Mouse (Mus musculus) neural tube, embryonic 12.5 days (tissue): ENCODE measurements around the gene 4930503B20Rik. TPM values are rescaled to one million over a fixed set of nuclear protein-coding genes. Genes with fewer than 3 reads are reported as not detected.

ENCODE experiments used
- ATAC-seq: fragments of 200-750 bp; cut with Nextera tagmentation; 2 replicates; pipeline ENCODE4 v1.8.0; 2017; ENCODE audit warnings: low read depth, mild to moderate bottlenecking, moderate TSS enrichment, moderate library complexity; ENCODE audit not compliant: low FRiP score
- H3K27ac ChIP-seq: fragments of 300-500 bp; sonication (generic); 2 replicates; pipeline ENCODE4 v1.5.1; 2016
- H3K27me3 ChIP-seq: fragments of 300-500 bp; sonication (generic); replicated peaks from 2 replicates; pipeline ENCODE4 v1.6.1; 2016; ENCODE audit warnings: mild to moderate bottlenecking
- H3K36me3 ChIP-seq: fragments of 300-500 bp; sonication (generic); 2 replicates; pipeline ENCODE4 v1.6.1; 2016; ENCODE audit warnings: mild to moderate bottlenecking
- H3K4me1 ChIP-seq: fragments of 300-500 bp; sonication (generic); 2 replicates; pipeline ENCODE4 v1.6.1; 2016
- H3K4me2 ChIP-seq: fragments of 300-500 bp; sonication (generic); replicated peaks from 2 replicates; pipeline ENCODE4 v1.6.1; 2016; ENCODE audit warnings: mild to moderate bottlenecking
- H3K4me3 ChIP-seq: fragments of 300-500 bp; sonication (generic); 2 replicates; pipeline ENCODE4 v1.5.1; 2016
- H3K9ac ChIP-seq: fragments of 300-500 bp; sonication (generic); 2 replicates; pipeline ENCODE4 v1.6.1; 2016; ENCODE audit warnings: mild to moderate bottlenecking
- H3K9me3 ChIP-seq: fragments of 300-500 bp; sonication (generic); 2 replicates; pipeline ENCODE4 v1.6.1; 2016; ENCODE audit warnings: mild to moderate bottlenecking
- WGBS: fragments of 180-500 bp; shearing (Covaris S2); methylation state at CpG from one replicate; pipeline ENCODE4 v1.1.7; 2016; 5-methylcytosine and 5-hydroxymethylcytosine counted together
- polyA plus RNA-seq: library from polyadenylated mRNA; unstranded; fragments of >200 nt; fragmentation: Nextera tagmentation; extraction: Ambion mirVana; gene quantifications from 2 replicates; pipeline ENCODE4 v1.2.1, GENCODE M21; 2016

The 4930503B20Rik gene
- polyA plus RNA-seq, 1 experiment from 2014 or later: not detected

GRCm38 (mm10) chr3:146676193-146676592 lies 25.1 kb upstream of the 4930503B20Rik start:
- H3K27ac ChIP-seq: no peak overlapping the region
- H3K27me3 ChIP-seq: no peaks in the 10 kb centered on the region
- no peak overlapping the region for H3K4me3 ChIP-seq
- no peaks in the 10 kb centered on the region for H3K9me3 ChIP-seq
- H3K4me2 ChIP-seq: no peak overlapping the region
- H3K36me3 ChIP-seq: no peaks in the 10 kb centered on the region
- H3K9ac ChIP-seq: no peak overlapping the region
- ATAC-seq: no peak
- 87% methylated on average over 4 of the region's 4 CpGs for WGBS
- no peaks in the 10 kb centered on the region for H3K4me1 ChIP-seq

GRCm38 (mm10) chr3:146675101-146675500 lies 24.0 kb upstream of the 4930503B20Rik start:
- H3K4me2 ChIP-seq: no peak overlapping the region
- H3K9me3 ChIP-seq: no peaks in the 10 kb centered on the region
- H3K27ac ChIP-seq: no peak overlapping the region
- no peak overlapping the region for H3K9ac ChIP-seq
- no peaks in the 10 kb centered on the region for H3K36me3 ChIP-seq
- H3K4me1 ChIP-seq: no peaks in the 10 kb centered on the region
- H3K4me3 ChIP-seq: no peak overlapping the region
- 92% methylated on average over 1 of the region's 1 CpGs for WGBS
- H3K27me3 ChIP-seq: no peaks in the 10 kb centered on the region
- no peak for ATAC-seq

- Histone ChIP-seq H3K27me3 (no peaks in the 10 kb centered on the region), H3K36me3 (no peaks in the 10 kb centered on the region), H3K9me3 (no peaks in the 10 kb centered on the region), H3K4me1 (no peaks in the 10 kb centered on the region), H3K27ac (no peak overlapping the region), H3K4me3 (no peak overlapping the region), H3K4me2 (no peak overlapping the region), H3K9ac (no peak overlapping the region)
- ATAC-seq: no peak
- WGBS: 81% methylated on average over 2 of the region's 2 CpGs
Observed at GRCm38 (mm10) chr3:146671121-146671520, 20.0 kb upstream of the 4930503B20Rik start.

GRCm38 (mm10) chr3:146661907-146662306 lies 10.8 kb upstream of the 4930503B20Rik start:
- no peak overlapping the region for H3K4me2 ChIP-seq
- H3K27ac ChIP-seq: no peak overlapping the region
- 85% methylated on average over 7 of the region's 7 CpGs for WGBS
- H3K36me3 ChIP-seq: no peaks in the 10 kb centered on the region
- H3K27me3 ChIP-seq: no peaks in the 10 kb centered on the region
- H3K4me3 ChIP-seq: no peak overlapping the region
- no peaks in the 10 kb centered on the region for H3K4me1 ChIP-seq
- no peak for ATAC-seq
- no peak overlapping the region for H3K9ac ChIP-seq
- H3K9me3 ChIP-seq: no peaks in the 10 kb centered on the region

GRCm38 (mm10) chr3:146661001-146661400 lies 9.9 kb upstream of the 4930503B20Rik start:
- ATAC-seq: no peak
- Histone ChIP-seq H3K36me3 (no peaks in the 10 kb centered on the region), H3K27me3 (no peaks in the 10 kb centered on the region), H3K9ac (no peak overlapping the region), H3K4me3 (no peak overlapping the region), H3K4me1 (no peaks in the 10 kb centered on the region), H3K9me3 (no peaks in the 10 kb centered on the region), H3K27ac (no peak overlapping the region), H3K4me2 (no peak overlapping the region)
- 80% methylated on average over 6 of the region's 6 CpGs for whole genome bisulfite sequencing

- Histone ChIP-seq H3K4me1 (no peaks in the 10 kb centered on the region), H3K9ac (no peak overlapping the region), H3K9me3 (no peaks in the 10 kb centered on the region), H3K27ac (no peak overlapping the region), H3K27me3 (no peaks in the 10 kb centered on the region), H3K4me3 (no peak overlapping the region), H3K36me3 (no peaks in the 10 kb centered on the region), H3K4me2 (no peak overlapping the region)
- WGBS: 95% methylated on average over 5 of the region's 5 CpGs
- ATAC-seq: no peak
Observed at GRCm38 (mm10) chr3:146659321-146659720, 8.2 kb upstream of the 4930503B20Rik start.

- H3K4me2 ChIP-seq: no peak overlapping the region
- no peak overlapping the region for H3K9ac ChIP-seq
- 90% methylated on average over 1 of the region's 1 CpGs for WGBS
- no peaks in the 10 kb centered on the region for H3K4me1 ChIP-seq
- H3K27me3 ChIP-seq: no peaks in the 10 kb centered on the region
- no peaks in the 10 kb centered on the region for H3K9me3 ChIP-seq
- H3K27ac ChIP-seq: no peak overlapping the region
- H3K4me3 ChIP-seq: no peak overlapping the region
- H3K36me3 ChIP-seq: no peaks in the 10 kb centered on the region
- no peak for ATAC-seq
Observed at GRCm38 (mm10) chr3:146658061-146658639, 7.0 kb upstream of the 4930503B20Rik start.

- ATAC-seq: no peak
Observed at GRCm38 (mm10) chr3:146657433-146657832, 6.3 kb upstream of the 4930503B20Rik start.

GRCm38 (mm10) chr3:146655111-146655577 lies 4.0 kb upstream of the 4930503B20Rik start:
- no peak for ATAC-seq
- no peak overlapping the region for H3K9ac ChIP-seq
- no peaks in the 10 kb centered on the region for H3K36me3 ChIP-seq
- WGBS: 67% methylated on average over 2 of the region's 2 CpGs
- H3K27ac ChIP-seq: no peak overlapping the region
- H3K4me1 ChIP-seq: no peaks in the 10 kb centered on the region
- no peaks in the 10 kb centered on the region for H3K9me3 ChIP-seq
- no peak overlapping the region for H3K4me2 ChIP-seq
- no peaks in the 10 kb centered on the region for H3K27me3 ChIP-seq
- H3K4me3 ChIP-seq: no peak overlapping the region

More at GRCm38 (mm10) chr3:146657433-146657832, 6.3 kb upstream of the 4930503B20Rik start:
- no peak overlapping the region for H3K9ac ChIP-seq
- no peak overlapping the region for H3K4me3 ChIP-seq
- no peak overlapping the region for H3K4me2 ChIP-seq
- 93% methylated on average over 5 of the region's 5 CpGs for WGBS
- no peak overlapping the region for H3K27ac ChIP-seq
- H3K27me3 ChIP-seq: no peaks in the 10 kb centered on the region
- no peaks in the 10 kb centered on the region for H3K36me3 ChIP-seq
- H3K9me3 ChIP-seq: no peaks in the 10 kb centered on the region
- no peaks in the 10 kb centered on the region for H3K4me1 ChIP-seq

GRCm38 (mm10) chr3:146653692-146654091 lies 2.6 kb upstream of the 4930503B20Rik start:
- WGBS: 80% methylated on average over 6 of the region's 6 CpGs
- no peak overlapping the region for H3K4me2 ChIP-seq
- H3K27ac ChIP-seq: no peak overlapping the region

GRCm38 (mm10) chr3:146652431-146652830 lies 1.3 kb upstream of the 4930503B20Rik start:
- no peaks in the 10 kb centered on the region for H3K27me3 ChIP-seq
- WGBS: 91% methylated on average over 5 of the region's 5 CpGs
- no peak overlapping the region for H3K4me2 ChIP-seq
- H3K27ac ChIP-seq: no peak overlapping the region
- no peak overlapping the region for H3K4me3 ChIP-seq
- H3K9ac ChIP-seq: no peak overlapping the region
- H3K9me3 ChIP-seq: no peaks in the 10 kb centered on the region
- no peak for ATAC-seq
- H3K4me1 ChIP-seq: no peaks in the 10 kb centered on the region
- no peaks in the 10 kb centered on the region for H3K36me3 ChIP-seq

More at GRCm38 (mm10) chr3:146653692-146654091, 2.6 kb upstream of the 4930503B20Rik start:
- Histone ChIP-seq H3K9ac (no peak overlapping the region), H3K27me3 (no peaks in the 10 kb centered on the region), H3K4me1 (no peaks in the 10 kb centered on the region), H3K4me3 (no peak overlapping the region), H3K36me3 (no peaks in the 10 kb centered on the region), H3K9me3 (no peaks in the 10 kb centered on the region)
- ATAC-seq: no peak

GRCm38 (mm10) chr3:146650716-146651115 lies 401 bp downstream of the 4930503B20Rik start:
- H3K9me3 ChIP-seq: no peaks in the 10 kb centered on the region
- no peak for ATAC-seq
- no peaks in the 10 kb centered on the region for H3K27me3 ChIP-seq
- no peaks in the 10 kb centered on the region for H3K36me3 ChIP-seq
- H3K4me1 ChIP-seq: no peaks in the 10 kb centered on the region
- 94% methylated on average over 10 of the region's 10 CpGs for WGBS
- no peak overlapping the region for H3K9ac ChIP-seq
- H3K4me3 ChIP-seq: no peak overlapping the region
- no peak overlapping the region for H3K4me2 ChIP-seq
- no peak overlapping the region for H3K27ac ChIP-seq

GRCm38 (mm10) chr3:146649311-146649894 lies 1.7 kb downstream of the 4930503B20Rik start:
- H3K27ac ChIP-seq: no peak overlapping the region
- no peak overlapping the region for H3K9ac ChIP-seq
- H3K4me1 ChIP-seq: no peaks in the 10 kb centered on the region
- ATAC-seq: no peak
- no peaks in the 10 kb centered on the region for H3K27me3 ChIP-seq
- H3K36me3 ChIP-seq: no peaks in the 10 kb centered on the region
- H3K9me3 ChIP-seq: no peaks in the 10 kb centered on the region
- H3K4me2 ChIP-seq: no peak overlapping the region
- no peak overlapping the region for H3K4me3 ChIP-seq
- WGBS: 80% methylated on average over 10 of the region's 10 CpGs
